Mouse (Mus musculus) ES-Bruce4 (cell line): ENCODE data around the gene Usf3.

Source experiments
- CTCF ChIP-seq: IDR thresholded peaks from one replicate; pipeline ENCODE4 v1.8.1; 2011; ENCODE audit warnings: low read depth, low read length
- EP300 ChIP-seq: IDR thresholded peaks from 2 replicates; pipeline ENCODE4 v1.6.1; 2011; ENCODE audit warnings: low read depth, low read length; ENCODE audit not compliant: insufficient read depth
- POLR2A ChIP-seq: IDR thresholded peaks from one replicate; pipeline ENCODE4 v1.8.1; 2011; ENCODE audit warnings: low read length; ENCODE audit not compliant: insufficient read depth

DNA sequence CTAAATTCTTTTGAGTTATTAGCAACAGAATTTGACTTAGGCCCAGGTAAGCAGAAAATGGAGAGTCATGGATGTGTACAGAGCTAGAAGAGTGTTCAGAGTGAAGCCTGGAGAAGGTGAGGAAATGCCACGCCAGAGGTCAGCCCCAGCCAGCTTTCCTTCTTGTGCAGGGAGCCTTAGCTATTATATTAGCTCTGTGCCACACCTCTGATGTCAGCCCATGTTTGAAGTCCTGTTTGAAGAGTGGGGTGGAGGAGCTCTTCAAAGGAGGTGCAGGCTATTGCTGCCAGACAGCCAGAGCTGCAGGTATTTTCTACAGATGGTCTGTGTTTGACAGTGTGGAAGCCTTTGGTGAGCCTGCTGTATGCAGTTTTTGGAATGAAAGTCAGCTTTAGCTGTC lies 5.5 kb downstream of the Usf3 start:
- TF ChIP-seq CTCF (no peak), POLR2A (no peak), EP300 (no peak)
